Mouse (Mus musculus) CH12.LX (cell line): ENCODE measurements around the gene Hist1h2ae. TPM values are rescaled to one million over a fixed set of nuclear protein-coding genes. Genes with fewer than 3 reads are reported as not detected.

Experiments
- DNase-seq: peaks from one replicate; pipeline ENCODE4 v3.0.0-alpha.2; 2013; ENCODE audit errors: extremely low read depth
- H3K27ac ChIP-seq: 2 replicates; pipeline ENCODE4 v1.5.1; 2012; ENCODE audit warnings: low read depth, mild to moderate bottlenecking, control low read depth, moderate library complexity; ENCODE audit not compliant: insufficient read depth
- H3K27me3 ChIP-seq: replicated peaks from 2 replicates; pipeline ENCODE3; 2012; ENCODE audit warnings: inconsistent platforms
- H3K36me3 ChIP-seq, 2 experiments: replicated peaks in 1 of 2; 2 replicates each; pipeline versions ENCODE3 to v1.6.1; 2012; ENCODE audit warnings: inconsistent platforms in 1 of 2, low read length in 1 of 2, mild to moderate bottlenecking in 1 of 2, mixed read lengths in 1 of 2, moderate library complexity in 1 of 2; ENCODE audit not compliant: control insufficient read depth in 1 of 2, insufficient read depth in 1 of 2
- H3K4me1 ChIP-seq, 2 experiments: 2 replicates each; pipeline ENCODE4 v1.6.1; 2012; ENCODE audit warnings: inconsistent platforms in 1 of 2, moderate library complexity in 1 of 2; ENCODE audit not compliant: insufficient read depth in 2 of 2, control insufficient read depth in 1 of 2
- H3K4me2 ChIP-seq: 2 replicates; pipeline ENCODE4 v1.6.1; 2012; ENCODE audit warnings: low read depth, mild to moderate bottlenecking, control low read depth; ENCODE audit not compliant: poor library complexity, insufficient read depth, severe bottlenecking
- H3K4me3 ChIP-seq, 3 experiments: fragments of 150-350 bp in 1 of 3; sonication (generic) in 1 of 3; replicated peaks in 1 of 3; 2 replicates each; pipeline versions ENCODE3 to v1.5.1; 2011 to 2012; ENCODE audit warnings: low read depth in 2 of 3, low read length in 2 of 3, mild to moderate bottlenecking in 2 of 3, moderate library complexity in 2 of 3, control low read depth in 1 of 3, improper control_type of control experiment in 1 of 3, inconsistent platforms in 1 of 3, mixed read lengths in 1 of 3; ENCODE audit not compliant: poor library complexity in 1 of 3
- H3K79me2 ChIP-seq: replicated peaks from 2 replicates; pipeline ENCODE4 v1.6.1; 2012; ENCODE audit warnings: mild to moderate bottlenecking, moderate library complexity; ENCODE audit not compliant: control insufficient read depth, poor library complexity, insufficient read depth, severe bottlenecking; ENCODE audit errors: extremely low read depth
- H3K9ac ChIP-seq: 2 replicates; pipeline ENCODE4 v1.6.1; 2012; ENCODE audit warnings: low read depth, mild to moderate bottlenecking, control low read depth, moderate library complexity; ENCODE audit not compliant: insufficient read depth
- H3K9me3 ChIP-seq: replicated peaks from 2 replicates; pipeline ENCODE3; 2012; ENCODE audit warnings: low read length, inconsistent platforms, mixed read lengths
- BHLHE40 ChIP-seq: IDR thresholded peaks from 2 replicates; pipeline ENCODE4 v1.6.1; 2011; ENCODE audit warnings: mild to moderate bottlenecking, low read depth, low read length, improper control_type of control experiment
- CHD1 ChIP-seq: IDR thresholded peaks from 2 replicates; pipeline ENCODE4 v1.6.1; 2012; ENCODE audit warnings: low read depth, low read length, improper control_type of control experiment, inconsistent platforms
- CHD2 ChIP-seq: IDR thresholded peaks from 2 replicates; pipeline ENCODE4 v1.6.1; 2011; ENCODE audit warnings: low read length, improper control_type of control experiment
- CTCF ChIP-seq, 2 experiments: IDR thresholded peaks in 1 of 2; conservative IDR thresholded peaks in 1 of 2; 2 replicates each; pipeline ENCODE4 v1.5.1; 2011 to 2012; ENCODE audit warnings: low read depth in 2 of 2, low read length in 2 of 2, improper control_type of control experiment in 1 of 2, inconsistent platforms in 1 of 2, mild to moderate bottlenecking in 1 of 2, moderate library complexity in 1 of 2
- ELF1 ChIP-seq: IDR thresholded peaks from 2 replicates; pipeline ENCODE4 v1.6.1; 2014; ENCODE audit warnings: low read depth, mild to moderate bottlenecking, inconsistent platforms, low read length, improper control_type of control experiment
- EP300 ChIP-seq: IDR thresholded peaks from 2 replicates; pipeline ENCODE4 v1.6.1; 2011; ENCODE audit warnings: low read length, improper control_type of control experiment
- ETS1 ChIP-seq: conservative IDR thresholded peaks from 2 replicates; pipeline ENCODE4 v1.6.1; 2012; ENCODE audit warnings: low read depth, mild to moderate bottlenecking, inconsistent platforms, low read length, improper control_type of control experiment, moderate library complexity
- HCFC1 ChIP-seq: IDR thresholded peaks from 2 replicates; pipeline ENCODE4 v1.6.1; 2012; ENCODE audit warnings: low read depth, mild to moderate bottlenecking, inconsistent platforms, low read length, improper control_type of control experiment
- IRF4 ChIP-seq: IDR thresholded peaks from 2 replicates; pipeline ENCODE4 v1.6.1; 2014; ENCODE audit warnings: low read depth, mild to moderate bottlenecking, inconsistent platforms, low read length, improper control_type of control experiment
- JUN ChIP-seq: IDR thresholded peaks from 2 replicates; pipeline ENCODE4 v1.6.1; 2011; ENCODE audit warnings: low read depth, mild to moderate bottlenecking, low read length, improper control_type of control experiment, moderate library complexity; ENCODE audit not compliant: insufficient read depth
- KAT2A ChIP-seq: IDR thresholded peaks from 2 replicates; pipeline ENCODE4 v1.6.1; 2012; ENCODE audit warnings: low read length, improper control_type of control experiment, inconsistent platforms; ENCODE audit not compliant: insufficient replicate concordance
- MAFK ChIP-seq: IDR thresholded peaks from 2 replicates; pipeline ENCODE4 v1.6.1; 2011; ENCODE audit warnings: low read length, improper control_type of control experiment; ENCODE audit not compliant: insufficient replicate concordance
- MAX ChIP-seq: IDR thresholded peaks from 2 replicates; pipeline ENCODE4 v1.6.1; 2011; ENCODE audit warnings: low read length, improper control_type of control experiment
- MXI1 ChIP-seq: IDR thresholded peaks from 2 replicates; pipeline ENCODE4 v1.6.1; 2011; ENCODE audit warnings: mild to moderate bottlenecking, low read depth, low read length, improper control_type of control experiment
- MYC ChIP-seq: IDR thresholded peaks from 2 replicates; pipeline ENCODE4 v1.6.1; 2011; ENCODE audit warnings: low read depth, mild to moderate bottlenecking, improper control_type of control experiment, low read length
- NELFE ChIP-seq: IDR thresholded peaks from 2 replicates; pipeline ENCODE4 v1.6.1; 2011; ENCODE audit warnings: low read depth, low read length, improper control_type of control experiment
- NRF1 ChIP-seq: IDR thresholded peaks from 2 replicates; pipeline ENCODE4 v1.6.1; 2014; ENCODE audit warnings: low read depth, mild to moderate bottlenecking, inconsistent platforms, low read length, improper control_type of control experiment, moderate library complexity
- POLR2A ChIP-seq: IDR thresholded peaks from 2 replicates; pipeline ENCODE4 v1.6.1; 2011; ENCODE audit warnings: low read depth, mild to moderate bottlenecking, improper control_type of control experiment, low read length
- POLR2AphosphoS2 ChIP-seq: IDR thresholded peaks from 2 replicates; pipeline ENCODE4 v1.6.1; 2011; ENCODE audit warnings: low read depth, low read length, improper control_type of control experiment
- RAD21 ChIP-seq: IDR thresholded peaks from 2 replicates; pipeline ENCODE4 v1.6.1; 2011; ENCODE audit warnings: low read depth, mild to moderate bottlenecking, low read length, improper control_type of control experiment, moderate library complexity
- SMC3 ChIP-seq: IDR thresholded peaks from 2 replicates; pipeline ENCODE4 v1.6.1; 2011; ENCODE audit warnings: low read depth, low read length, improper control_type of control experiment
- TBP ChIP-seq: conservative IDR thresholded peaks from 2 replicates; pipeline ENCODE4 v1.6.1; 2011; ENCODE audit warnings: low read depth, low read length, improper control_type of control experiment
- TCF12 ChIP-seq: IDR thresholded peaks from 2 replicates; pipeline ENCODE4 v1.6.1; 2014; ENCODE audit warnings: low read depth, mild to moderate bottlenecking, inconsistent platforms, low read length, improper control_type of control experiment
- UBTF ChIP-seq: IDR thresholded peaks from 2 replicates; pipeline ENCODE4 v1.6.1; 2012; ENCODE audit warnings: low read depth, mild to moderate bottlenecking, inconsistent platforms, low read length, improper control_type of control experiment, moderate library complexity
- USF1 ChIP-seq: IDR thresholded peaks from 2 replicates; pipeline ENCODE4 v1.6.1; 2014; ENCODE audit warnings: low read depth, mild to moderate bottlenecking, inconsistent platforms, low read length, improper control_type of control experiment
- USF2 ChIP-seq: conservative IDR thresholded peaks from 2 replicates; pipeline ENCODE4 v1.6.1; 2011; ENCODE audit warnings: low read depth, low read length, improper control_type of control experiment
- ZKSCAN1 ChIP-seq: IDR thresholded peaks from 2 replicates; pipeline ENCODE4 v1.6.1; 2012; ENCODE audit warnings: low read depth, inconsistent platforms, low read length, improper control_type of control experiment, borderline replicate concordance
- ZMIZ1 ChIP-seq: IDR thresholded peaks from 2 replicates; pipeline ENCODE4 v1.6.1; 2012; ENCODE audit warnings: low read depth, mild to moderate bottlenecking, inconsistent platforms, low read length, improper control_type of control experiment
- ZNF384 ChIP-seq: IDR thresholded peaks from 2 replicates; pipeline ENCODE4 v1.6.1; 2012; ENCODE audit warnings: low read depth, low read length, improper control_type of control experiment, inconsistent platforms
- dilution Hi-C: fragments of 300-500 bp; cut with MboI; formaldehyde crosslinking; loops from 2 replicates; pipeline ENCODE4 v1.14.3; 2020; ENCODE audit warnings: low sequenced_read_pairs; ENCODE audit not compliant: extremely low pct_unique_long_range_greater_than_20kb, extremely low pct_ligation_motif_present
- in situ Hi-C: fragments of 300-500 bp; cut with MboI; formaldehyde crosslinking; loops from 3 replicates; pipeline ENCODE4 v1.14.3; 2019; ENCODE audit warnings: low sequenced_read_pairs, low pct_ligation_motif_present, low pct_unique_long_range_greater_than_20kb, mixed read lengths
- polyA plus RNA-seq: library from polyadenylated mRNA; unstranded; fragments of >175 nt; gene quantifications from 2 replicates; pipeline ENCODE4 v1.2.1, GENCODE M21; 2012; ENCODE audit warnings: low read depth; ENCODE audit not compliant: insufficient read length
- total RNA-seq, 2 experiments: library from RNA; depleted of rRNA; stranded (reverse); fragments of 300-350 nt in 1 of 2; fragments of >200 nt in 1 of 2; gene quantifications; 2 replicates each; pipeline ENCODE4 v1.2.3; 2012 to 2014

The Hist1h2ae gene
- total and polyA plus RNA-seq, 3 experiments: 3.5 to 648 (median 16.3) TPM

GRCm38 (mm10) chr13:23583387-23584068 lies 12.5 kb upstream of the Hist1h2ae start:
- peaks cover 3 to 39% of the 10 kb centered on the region in 2 experiments for H3K4me1 ChIP-seq
- peak overlapping the region; percentile 98 for H3K9ac ChIP-seq

GRCm38 (mm10) chr13:23582219-23583056 lies 11.4 kb upstream of the Hist1h2ae start:
- Histone ChIP-seq H3K27me3 (no peaks in the 10 kb centered on the region), H3K36me3 (no peaks in the 10 kb centered on the region), H3K4me1 (peaks cover 3 to 38% of the 10 kb centered on the region in 2 experiments), H3K27ac (peak overlapping the region; percentile 92), H3K4me3 (peak overlapping the region; percentile 35 to 65 (median 39)), H3K9ac (peak overlapping the region; percentile 43), H3K9me3 (no peaks in the 10 kb centered on the region), H3K4me2 (peak overlapping the region; percentile 78), H3K79me2 (no peaks in the 10 kb centered on the region)
- peak; percentile 59 for DNase-seq
- dilution Hi-C loops: no loop called here
- in situ Hi-C loops: no loop called here
- TF ChIP-seq RAD21 (no peak), BHLHE40 (0 out of 2 replicates have a peak, but pooled peaks have one; percentile 4), MXI1 (peak; percentile 38; the same call in 1 of the 2 replicates), ZNF384 (peak; percentile 84), CHD2 (peak; percentile 79), ZKSCAN1 (no peak), NRF1 (no peak), SMC3 (no peak), ETS1 (no peak), POLR2A (no peak; the same call in 1 of the 2 replicates), EP300 (no peak), ELF1 (peak; percentile 15; the same call in 1 of the 2 replicates), MYC (peak; percentile 77), TBP (no peak), JUN (peak; percentile 21; the same call in 1 of the 2 replicates), USF1 (no peak), ZMIZ1 (no peak; the same call in 1 of the 2 replicates), MAX (no peak; the same call in 1 of the 2 replicates), HCFC1 (peak; percentile 28; the same call in 1 of the 2 replicates), MAFK (0 out of 2 replicates have a peak, but pooled peaks have one; percentile 49), CTCF (conservative IDR thresholded peaks at IDR 0.05 in 1 of 2, IDR thresholded peaks at IDR 0.05 in 1 of 2; ENCODE audit: low read depth in 2 of 2, low read length in 2 of 2) (no peak), UBTF (no peak), KAT2A (no peak), CHD1 (peak; percentile 34; the same call in 1 of the 2 replicates), TCF12 (no peak), IRF4 (no peak; the same call in 1 of the 2 replicates)

More at GRCm38 (mm10) chr13:23583387-23584068, 12.5 kb upstream of the Hist1h2ae start:
- Histone ChIP-seq H3K4me2 (peak overlapping the region; percentile 78), H3K79me2 (no peaks in the 10 kb centered on the region), H3K9me3 (no peaks in the 10 kb centered on the region), H3K27me3 (no peaks in the 10 kb centered on the region), H3K27ac (peak overlapping the region; percentile 93), H3K36me3 (no peaks in the 10 kb centered on the region), H3K4me3 (peak overlapping the region in 1 of 3 experiments; percentile 9)
- TF ChIP-seq CHD2 (no peak), BHLHE40 (no peak), USF2 (no peak), KAT2A (no peak), ZKSCAN1 (no peak), POLR2A (0 out of 2 replicates have a peak, but pooled peaks have one; percentile 19), POLR2AphosphoS2 (no peak), NELFE (no peak)
- dilution Hi-C loops (no loop called here), in situ Hi-C loops (no loop called here)
- peak; percentile 37 for DNase-seq
